ENCODE assay signal across 19 mouse cellular contexts in genomic region chr2:141862531-141863265, GRCm38 (mm10).
DNase-seq lines count a peak whose midpoint lies in the region; ATAC-seq and TF ChIP-seq lines count a peak whose summit lies in the region.
"Had no signal": no experiment of that assay in that cellular context is flagged by ENCODE, and none has a peak within 500 bp of the region (broad histone marks: within the 10 kb centered on the region; RNA-seq: fewer than 3 reads in every experiment).

No protein-coding gene starts in this region.

- H3K27me3 ChIP-seq in forebrain, embryonic 13.5 days: no peaks in the 10 kb centered on the region
- H3K27me3 ChIP-seq in forebrain, embryonic 12.5 days: no peaks in the 10 kb centered on the region
- no peaks in the 10 kb centered on the region for H3K27me3 ChIP-seq in midbrain, embryonic 11.5 days (ENCODE audit: control insufficient read depth, insufficient read depth, low read length)
- no peaks in the 10 kb centered on the region for H3K27me3 ChIP-seq in midbrain, postnatal 0 days (ENCODE audit: insufficient read depth, low read length)
- no peaks in the 10 kb centered on the region for H3K27me3 ChIP-seq in midbrain, embryonic 16.5 days (ENCODE audit: control insufficient read depth, insufficient read depth, low read depth, low read length)
- no peaks in the 10 kb centered on the region for H3K27me3 ChIP-seq in liver, postnatal 0 days (ENCODE audit: insufficient read depth, low read length)
- H3K27me3 ChIP-seq: CH12.LX; hindbrain, embryonic 12.5 days had no signal

- 53% methylated on average over 9 of the region's 9 CpGs for WGBS in forebrain, embryonic 13.5 days
- 56% methylated on average over 9 of the region's 9 CpGs for WGBS in forebrain, embryonic 12.5 days
- WGBS in midbrain, embryonic 11.5 days: 50% methylated on average over 9 of the region's 9 CpGs
- WGBS in midbrain, postnatal 0 days: 37% methylated on average over 9 of the region's 9 CpGs
- 35% methylated on average over 9 of the region's 9 CpGs for WGBS in midbrain, embryonic 16.5 days
- WGBS in liver, postnatal 0 days (ENCODE audit: insufficient replicate concordance): 63% methylated on average over 9 of the region's 9 CpGs

- no peak for TF ChIP-seq CTCF in midbrain, postnatal 0 days (IDR thresholded peaks at IDR 0.05)
- TF ChIP-seq CTCF in brain, embryonic 14.5 days (IDR thresholded peaks at IDR 0.05; ENCODE audit: borderline replicate concordance, extremely low read depth, insufficient read depth, insufficient read length): no peak
- no peak for TF ChIP-seq CTCF in liver, postnatal 0 days (IDR thresholded peaks at IDR 0.05; ENCODE audit: low read depth)

- H3K4me3 ChIP-seq in forebrain, embryonic 13.5 days: no peak overlapping the region
- H3K4me3 ChIP-seq in forebrain, embryonic 12.5 days (replicated peaks): no peak overlapping the region
- no peak overlapping the region for H3K4me3 ChIP-seq in midbrain, embryonic 11.5 days (ENCODE audit: low read depth, low read length)
- H3K4me3 ChIP-seq in midbrain, postnatal 0 days (ENCODE audit: low read depth, low read length): no peak overlapping the region
- no peak overlapping the region for H3K4me3 ChIP-seq in midbrain, embryonic 16.5 days (ENCODE audit: low read depth, low read length)
- no peak overlapping the region for H3K4me3 ChIP-seq in liver, postnatal 0 days (ENCODE audit: low read depth, low read length)
- H3K4me3 ChIP-seq: embryonic facial prominence, embryonic 10.5 days; heart, embryonic 10.5 days; hindbrain, embryonic 12.5 days had no signal

- H3K9me3 ChIP-seq in forebrain, embryonic 13.5 days (replicated peaks): no peaks in the 10 kb centered on the region
- no peaks in the 10 kb centered on the region for H3K9me3 ChIP-seq in forebrain, embryonic 12.5 days
- H3K9me3 ChIP-seq in midbrain, embryonic 11.5 days (ENCODE audit: control insufficient read depth, low read length): no peaks in the 10 kb centered on the region
- H3K9me3 ChIP-seq in midbrain, postnatal 0 days (ENCODE audit: low read length): no peaks in the 10 kb centered on the region
- H3K9me3 ChIP-seq in midbrain, embryonic 16.5 days (replicated peaks; ENCODE audit: control insufficient read depth, low read length, poor library complexity, severe bottlenecking): no peaks in the 10 kb centered on the region
- no peaks in the 10 kb centered on the region for H3K9me3 ChIP-seq in liver, postnatal 0 days (ENCODE audit: low read length)
- H3K9me3 ChIP-seq: embryonic facial prominence, embryonic 10.5 days; heart, embryonic 10.5 days; hindbrain, embryonic 12.5 days had no signal

- 0 out of 2 replicates have a peak, but pooled peaks cover 3% of the 10 kb centered on the region for H3K4me1 ChIP-seq in forebrain, embryonic 13.5 days
- 0 out of 2 replicates have a peak, but pooled peaks cover 2% of the 10 kb centered on the region for H3K4me1 ChIP-seq in forebrain, embryonic 12.5 days
- H3K4me1 ChIP-seq in midbrain, embryonic 11.5 days (ENCODE audit: control insufficient read depth, insufficient read depth, low read length): no peaks in the 10 kb centered on the region
- H3K4me1 ChIP-seq in midbrain, postnatal 0 days (ENCODE audit: insufficient read depth, low read length): no peaks in the 10 kb centered on the region
- peaks cover 6% of the 10 kb centered on the region; the same call in 1 of the 2 replicates for H3K4me1 ChIP-seq in midbrain, embryonic 16.5 days (ENCODE audit: control insufficient read depth, insufficient read depth, low read length)
- H3K4me1 ChIP-seq in liver, postnatal 0 days (ENCODE audit: insufficient read depth): no peaks in the 10 kb centered on the region
- H3K4me1 ChIP-seq: heart, embryonic 10.5 days; hindbrain, embryonic 12.5 days had no signal

- DNase-seq in midbrain, embryonic 11.5 days (ENCODE audit: low spot score, missing footprints): peak; percentile 72
- no peak for DNase-seq in midbrain, postnatal 0 days (ENCODE audit: low spot score)
- peak; percentile 65 for DNase-seq in brain, embryonic 14.5 days (ENCODE audit: low read depth)
- DNase-seq in liver, postnatal 0 days: no peak
- DNase-seq: adrenal gland, postnatal 10 days; gastrocnemius, postnatal 36 days; heart, adult 11 months; heart, postnatal 10 days; heart, postnatal 4 days had no signal

- peak; percentile 9; the same call in 1 of the 2 replicates for ATAC-seq in forebrain, embryonic 13.5 days
- ATAC-seq in forebrain, embryonic 12.5 days (ENCODE audit: low FRiP score): no peak
- ATAC-seq in midbrain, embryonic 11.5 days (ENCODE audit: low FRiP score): peak; percentile 35; the same call in 1 of the 2 replicates
- no peak for ATAC-seq in midbrain, postnatal 0 days (ENCODE audit: low FRiP score)
- ATAC-seq in midbrain, embryonic 16.5 days: peak; percentile 45; the same call in 1 of the 2 replicates
- ATAC-seq in liver, postnatal 0 days: no peak
- no peak for ATAC-seq in CD4-positive, CD25-positive, alpha-beta regulatory T cell, adult 4 months
- ATAC-seq: hindbrain, embryonic 16.5 days; inflammation-experienced regulatory T-cells, adult 6 months had no signal

- no peak for TF ChIP-seq POLR2A in brain, embryonic 14.5 days (IDR thresholded peaks at IDR 0.05; ENCODE audit: borderline replicate concordance, extremely low read depth, insufficient read depth, insufficient read length, poor library complexity, severe bottlenecking)

- H3K27ac ChIP-seq in forebrain, embryonic 13.5 days: no peak overlapping the region
- no peak overlapping the region for H3K27ac ChIP-seq in forebrain, embryonic 12.5 days
- H3K27ac ChIP-seq in midbrain, embryonic 11.5 days (ENCODE audit: low read depth, low read length): no peak overlapping the region
- no peak overlapping the region for H3K27ac ChIP-seq in midbrain, postnatal 0 days (ENCODE audit: low read depth, low read length)
- H3K27ac ChIP-seq in midbrain, embryonic 16.5 days (ENCODE audit: low read length): no peak overlapping the region
- no peak overlapping the region for H3K27ac ChIP-seq in liver, postnatal 0 days (ENCODE audit: low read depth)
- H3K27ac ChIP-seq: embryonic facial prominence, embryonic 10.5 days; heart, embryonic 10.5 days; hindbrain, embryonic 12.5 days had no signal

- H3K9ac ChIP-seq in forebrain, embryonic 13.5 days: no peak overlapping the region
- no peak overlapping the region for H3K9ac ChIP-seq in forebrain, embryonic 12.5 days
- no peak overlapping the region for H3K9ac ChIP-seq in midbrain, embryonic 11.5 days (ENCODE audit: low read length)
- H3K9ac ChIP-seq in midbrain, postnatal 0 days (replicated peaks; ENCODE audit: low read length, poor library complexity, severe bottlenecking): no peak overlapping the region
- H3K9ac ChIP-seq in midbrain, embryonic 16.5 days (ENCODE audit: low read depth, low read length): no peak overlapping the region
- no peak overlapping the region for H3K9ac ChIP-seq in liver, postnatal 0 days (replicated peaks)
- H3K9ac ChIP-seq: hindbrain, embryonic 12.5 days had no signal

- no peak for TF ChIP-seq EP300 in liver, postnatal 0 days (IDR thresholded peaks at IDR 0.05; ENCODE audit: low read depth)

- H3K36me3 ChIP-seq in forebrain, embryonic 13.5 days (ENCODE audit: poor library complexity, severe bottlenecking): no peaks in the 10 kb centered on the region
- H3K36me3 ChIP-seq in forebrain, embryonic 12.5 days (replicated peaks): no peaks in the 10 kb centered on the region
- no peaks in the 10 kb centered on the region for H3K36me3 ChIP-seq in midbrain, embryonic 11.5 days (ENCODE audit: control insufficient read depth, insufficient read depth, low read length)
- H3K36me3 ChIP-seq in midbrain, postnatal 0 days (ENCODE audit: insufficient read depth, low read length): no peaks in the 10 kb centered on the region
- no peaks in the 10 kb centered on the region for H3K36me3 ChIP-seq in midbrain, embryonic 16.5 days (ENCODE audit: control insufficient read depth, insufficient read depth, low read length)
- no peaks in the 10 kb centered on the region for H3K36me3 ChIP-seq in liver, postnatal 0 days (replicated peaks; ENCODE audit: insufficient read depth, low read length)
- H3K36me3 ChIP-seq: embryonic facial prominence, embryonic 10.5 days; heart, embryonic 10.5 days; hindbrain, embryonic 12.5 days had no signal

- H3K4me2 ChIP-seq in forebrain, embryonic 13.5 days: no peak overlapping the region
- H3K4me2 ChIP-seq in forebrain, embryonic 12.5 days: no peak overlapping the region
- H3K4me2 ChIP-seq in midbrain, embryonic 11.5 days: no peak overlapping the region
- no peak overlapping the region for H3K4me2 ChIP-seq in midbrain, postnatal 0 days (ENCODE audit: low read depth, low read length, poor library complexity, severe bottlenecking)
- no peak overlapping the region for H3K4me2 ChIP-seq in midbrain, embryonic 16.5 days (ENCODE audit: low read length)
- H3K4me2 ChIP-seq in liver, postnatal 0 days (ENCODE audit: low read depth, low read length): no peak overlapping the region
- H3K4me2 ChIP-seq: hindbrain, embryonic 12.5 days had no signal

Comparison
In these comparisons a context has a peak if more than half of its experiments do, and no peak if none do; other contexts are left out.
1. ATAC-seq: peak in forebrain, embryonic 13.5 days (single experiment), midbrain, embryonic 11.5 days (single experiment) and midbrain, embryonic 16.5 days (single experiment); none in forebrain, embryonic 12.5 days (single experiment), midbrain, postnatal 0 days (single experiment), liver, postnatal 0 days (single experiment) and CD4-positive, CD25-positive, alpha-beta regulatory T cell, adult 4 months (single experiment).
2. DNase-seq: peak in midbrain, embryonic 11.5 days (single experiment) and brain, embryonic 14.5 days (single experiment); none in midbrain, postnatal 0 days (single experiment) and liver, postnatal 0 days (single experiment).